Mouse (Mus musculus) stomach, embryonic 16.5 days (tissue): ENCODE results near the gene Gpc5. TPM values are rescaled to one million over a fixed set of nuclear protein-coding genes. Genes with fewer than 3 reads are reported as not detected.

ENCODE experiments used
- ATAC-seq: fragments of 200-750 bp; cut with Nextera tagmentation; 2 replicates; pipeline ENCODE4 v1.8.0; 2017; ENCODE audit warnings: moderate number of reproducible peaks, moderate TSS enrichment; ENCODE audit not compliant: insufficient read depth, low FRiP score
- H3K27ac ChIP-seq: fragments of 300-500 bp; sonication (generic); 2 replicates; pipeline ENCODE4 v1.5.1; 2014; ENCODE audit warnings: low read length
- H3K27me3 ChIP-seq: fragments of 300-500 bp; sonication (generic); 2 replicates; pipeline ENCODE4 v1.6.1; 2014; ENCODE audit warnings: low read length, control low read depth, mixed read lengths; ENCODE audit not compliant: control insufficient read depth, insufficient read depth
- H3K36me3 ChIP-seq: fragments of 300-500 bp; sonication (generic); 2 replicates; pipeline ENCODE4 v1.6.1; 2014; ENCODE audit warnings: low read length; ENCODE audit not compliant: control insufficient read depth, insufficient read depth
- H3K4me1 ChIP-seq: fragments of 300-500 bp; sonication (generic); 2 replicates; pipeline ENCODE4 v1.6.1; 2014; ENCODE audit warnings: low read length, control low read depth, mixed read lengths; ENCODE audit not compliant: control insufficient read depth, insufficient read depth
- H3K4me2 ChIP-seq: fragments of 300-500 bp; sonication (generic); 2 replicates; pipeline ENCODE4 v1.6.1; 2014; ENCODE audit warnings: low read depth, low read length, mixed read lengths
- H3K4me3 ChIP-seq: fragments of 300-500 bp; sonication (generic); replicated peaks from 2 replicates; pipeline ENCODE4 v1.5.1; 2014; ENCODE audit warnings: mild to moderate bottlenecking, low read length
- H3K9ac ChIP-seq: fragments of 300-500 bp; sonication (generic); 2 replicates; pipeline ENCODE4 v1.6.1; 2014; ENCODE audit warnings: low read length
- H3K9me3 ChIP-seq: fragments of 300-500 bp; sonication (generic); replicated peaks from 2 replicates; pipeline ENCODE4 v1.6.1; 2016; ENCODE audit warnings: low read length, control low read depth; ENCODE audit not compliant: control insufficient read depth
- WGBS: fragments of 180-500 bp; shearing (Covaris S2); extraction: QIAGEN DNeasy Blood & Tissue Kit; methylation state at CpG from one replicate; pipeline ENCODE4 v1.1.7; 2014; 5-methylcytosine and 5-hydroxymethylcytosine counted together
- polyA plus RNA-seq: library from polyadenylated mRNA; unstranded; fragments of >200 nt; fragmentation: Nextera tagmentation; extraction: Ambion mirVana; gene quantifications from 2 replicates; pipeline ENCODE4 v1.2.1, GENCODE M21; 2015

Gpc5 gene
- polyA plus RNA-seq, 1 experiment from 2014 or later = 0.19 TPM

- WGBS = 57% methylated on average over 1 of the region's 1 CpGs
- Histone ChIP-seq H3K27me3 (no peaks in the 10 kb centered on the region), H3K4me1 (no peaks in the 10 kb centered on the region), H3K4me2 (no peak overlapping the region), H3K9me3 (no peaks in the 10 kb centered on the region), H3K27ac (no peak overlapping the region), H3K4me3 (no peak overlapping the region), H3K36me3 (no peaks in the 10 kb centered on the region), H3K9ac (no peak overlapping the region)
- no peak for ATAC-seq
These were observed 321.4 kb downstream of the Gpc5 start for GRCm38 (mm10) chr14:115413429-115413828.

GRCm38 (mm10) chr14:115414545-115414944, 322.5 kb downstream of the Gpc5 start:
- no peaks in the 10 kb centered on the region for H3K27me3 ChIP-seq
- no peak overlapping the region for H3K9ac ChIP-seq
- H3K27ac ChIP-seq = no peak overlapping the region
- H3K4me3 ChIP-seq = no peak overlapping the region
- WGBS = 61% methylated on average over 5 of the region's 5 CpGs
- H3K9me3 ChIP-seq = no peaks in the 10 kb centered on the region
- H3K36me3 ChIP-seq = no peaks in the 10 kb centered on the region
- no peaks in the 10 kb centered on the region for H3K4me1 ChIP-seq
- no peak overlapping the region for H3K4me2 ChIP-seq
- ATAC-seq = no peak

- Histone ChIP-seq H3K36me3 (no peaks in the 10 kb centered on the region), H3K9ac (no peak overlapping the region), H3K4me2 (no peak overlapping the region), H3K4me1 (no peaks in the 10 kb centered on the region), H3K27me3 (no peaks in the 10 kb centered on the region), H3K9me3 (no peaks in the 10 kb centered on the region), H3K4me3 (no peak overlapping the region), H3K27ac (no peak overlapping the region)
- ATAC-seq = no peak
- 44% methylated on average over 3 of the region's 3 CpGs for WGBS
These were observed 340.0 kb downstream of the Gpc5 start for GRCm38 (mm10) chr14:115431967-115432366.

- ATAC-seq = no peak
- 59% methylated on average over 3 of the region's 3 CpGs for WGBS
- Histone ChIP-seq H3K9ac (no peak overlapping the region), H3K36me3 (no peaks in the 10 kb centered on the region), H3K4me3 (no peak overlapping the region), H3K27me3 (no peaks in the 10 kb centered on the region), H3K27ac (no peak overlapping the region), H3K4me2 (no peak overlapping the region), H3K9me3 (no peaks in the 10 kb centered on the region), H3K4me1 (no peaks in the 10 kb centered on the region)
These were observed 340.4 kb downstream of the Gpc5 start for GRCm38 (mm10) chr14:115432368-115432767.

GRCm38 (mm10) chr14:115436617-115437016, 344.6 kb downstream of the Gpc5 start:
- Histone ChIP-seq H3K4me2 (no peak overlapping the region), H3K27ac (no peak overlapping the region), H3K4me3 (no peak overlapping the region), H3K9ac (no peak overlapping the region), H3K9me3 (no peaks in the 10 kb centered on the region), H3K36me3 (no peaks in the 10 kb centered on the region), H3K27me3 (no peaks in the 10 kb centered on the region), H3K4me1 (no peaks in the 10 kb centered on the region)
- 47% methylated on average over 2 of the region's 2 CpGs for WGBS
- no peak for ATAC-seq

- Histone ChIP-seq H3K27me3 (no peaks in the 10 kb centered on the region), H3K4me3 (no peak overlapping the region), H3K9me3 (no peaks in the 10 kb centered on the region), H3K9ac (no peak overlapping the region), H3K4me1 (no peaks in the 10 kb centered on the region), H3K27ac (no peak overlapping the region), H3K4me2 (no peak overlapping the region), H3K36me3 (no peaks in the 10 kb centered on the region)
- ATAC-seq = no peak
- WGBS = 77% methylated on average over 10 of the region's 10 CpGs
These were observed 353.1 kb downstream of the Gpc5 start for GRCm38 (mm10) chr14:115444789-115445770.

- Histone ChIP-seq H3K27ac (no peak overlapping the region), H3K9ac (no peak overlapping the region), H3K4me3 (no peak overlapping the region), H3K36me3 (no peaks in the 10 kb centered on the region), H3K4me1 (no peaks in the 10 kb centered on the region), H3K27me3 (no peaks in the 10 kb centered on the region), H3K9me3 (no peaks in the 10 kb centered on the region), H3K4me2 (no peak overlapping the region)
- no peak for ATAC-seq
- WGBS = 62% methylated on average over 2 of the region's 2 CpGs
These were observed 358.9 kb downstream of the Gpc5 start for GRCm38 (mm10) chr14:115450938-115451337.

- 45% methylated on average over 5 of the region's 5 CpGs for whole genome bisulfite sequencing
- H3K4me3 ChIP-seq = no peak overlapping the region
- no peak for ATAC-seq
These were observed 375.9 kb downstream of the Gpc5 start for GRCm38 (mm10) chr14:115467960-115468359.

GRCm38 (mm10) chr14:115475234-115475633, 383.2 kb downstream of the Gpc5 start:
- WGBS = 49% methylated on average over 4 of the region's 4 CpGs
- H3K9me3 ChIP-seq = no peaks in the 10 kb centered on the region
- peaks cover 4% of the 10 kb centered on the region; the same call in 1 of the 2 replicates for H3K4me1 ChIP-seq
- H3K4me2 ChIP-seq = no peak overlapping the region
- no peak overlapping the region for H3K9ac ChIP-seq
- H3K27me3 ChIP-seq = no peaks in the 10 kb centered on the region
- H3K27ac ChIP-seq = no peak overlapping the region
- no peak for ATAC-seq
- no peak overlapping the region for H3K4me3 ChIP-seq
- no peaks in the 10 kb centered on the region for H3K36me3 ChIP-seq

More at GRCm38 (mm10) chr14:115467960-115468359, 375.9 kb downstream of the Gpc5 start:
- Histone ChIP-seq H3K9ac (no peak overlapping the region), H3K27ac (no peak overlapping the region), H3K36me3 (no peaks in the 10 kb centered on the region), H3K4me2 (no peak overlapping the region), H3K4me1 (no peaks in the 10 kb centered on the region), H3K27me3 (no peaks in the 10 kb centered on the region), H3K9me3 (no peaks in the 10 kb centered on the region)
